Mouse (Mus musculus): ENCODE results near the gene Tmem274. TPM values are rescaled to one million over a fixed set of nuclear protein-coding genes. Genes with fewer than 3 reads are reported as not detected.
"Not testable (repeated sequence)": the region's sequence is repeated elsewhere in the genome, so short reads cannot be mapped to it uniquely, and the experiment has no call there.

The Tmem274 gene
- not detected for polyA plus RNA-seq (2012; fragmentation: generic; extraction: Trizol)
- long read RNA-seq, experiment 1 = 0 reads
- long read RNA-seq, experiment 2 = 0 reads

DNA sequence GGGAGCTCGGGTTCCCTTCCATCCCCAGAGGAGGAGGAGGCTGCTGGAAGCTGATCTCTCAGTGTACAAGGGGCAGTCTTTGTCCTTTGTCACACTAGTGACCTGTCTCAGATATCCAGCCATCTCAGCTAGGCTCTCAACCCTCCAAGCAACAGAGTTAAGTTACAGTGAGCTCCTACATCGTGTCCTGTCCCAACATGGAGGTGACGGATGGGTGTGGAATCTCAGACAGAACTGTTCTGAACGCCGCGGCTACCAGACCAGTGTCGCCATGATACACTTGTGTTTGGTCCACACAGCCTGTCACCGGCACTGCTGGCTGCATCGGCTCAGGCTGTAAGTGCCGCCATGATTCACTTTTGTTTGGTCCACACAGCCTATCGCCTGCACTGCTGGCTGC lies at the start of gene Tmem274:
Gene Tmem274 (plus strand): TSS at position 301 of the 400 bp plus-strand sequence.
- no peaks in the 10 kb centered on the region for H3K27me3 ChIP-seq (ENCODE audit: control insufficient read depth, insufficient read depth, insufficient read length)
- H3ac ChIP-seq (ENCODE audit: control insufficient read depth, insufficient read length, low read depth) = no peak within 1 kb of the TSS
- H3K79me2 ChIP-seq (ENCODE audit: control insufficient read depth, insufficient read depth) = no peaks in the 10 kb centered on the region
- TF ChIP-seq CTCF (IDR thresholded peaks at IDR 0.05; ENCODE audit: control insufficient read depth, insufficient read depth, insufficient read length) = no peak
- TF ChIP-seq USF1 (IDR thresholded peaks at IDR 0.05; ENCODE audit: low read depth) = no peak
- no peak for TF ChIP-seq MAX (IDR thresholded peaks at IDR 0.05)
- TF ChIP-seq CEBPB (IDR thresholded peaks at IDR 0.05; ENCODE audit: low read depth) = no peak
- no peak for TF ChIP-seq FOSL1 (IDR thresholded peaks at IDR 0.05; ENCODE audit: insufficient read depth, low read length, poor library complexity, severe bottlenecking)
- no peak for TF ChIP-seq MYOG (IDR thresholded peaks at IDR 0.05; ENCODE audit: control insufficient read depth, extremely low read depth, insufficient read length)
- no peak for TF ChIP-seq MYOD1 (IDR thresholded peaks at IDR 0.05; ENCODE audit: control insufficient read depth, insufficient read length, low read depth)
- no peaks in the 10 kb centered on the region for H3K79me3 ChIP-seq (ENCODE audit: low read depth)
- H3K36me3 ChIP-seq (ENCODE audit: control insufficient read depth, insufficient read depth) = no peaks in the 10 kb centered on the region
- H3K4me3 ChIP-seq (ENCODE audit: insufficient read depth, poor library complexity, severe bottlenecking) = no peak within 1 kb of the TSS

DNA sequence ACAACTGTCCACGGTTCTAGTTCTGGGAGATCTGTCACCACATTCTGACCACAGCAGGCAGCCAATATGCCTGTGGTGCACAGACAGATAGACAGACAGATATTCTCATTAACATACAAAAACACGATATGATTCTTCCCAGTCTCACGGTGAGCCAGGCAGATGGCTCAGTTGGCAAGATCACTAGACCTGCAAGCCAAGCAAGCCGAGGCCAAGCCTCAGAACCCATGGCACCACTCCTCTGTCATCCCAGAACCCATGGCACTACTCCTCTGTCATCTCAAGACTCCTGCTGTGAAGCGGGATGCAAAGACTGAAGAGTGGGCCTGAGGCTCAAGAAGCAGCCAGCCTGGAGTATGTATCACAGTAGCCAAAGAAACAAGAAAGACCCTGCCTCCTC lies 47.6 kb upstream of the Tmem274 start:
- Histone ChIP-seq H3K4me3 (ENCODE audit: insufficient read depth, poor library complexity, severe bottlenecking) (no peak overlapping the region), H3K79me3 (ENCODE audit: low read depth) (peaks cover 12% of the 10 kb centered on the region), H3ac (ENCODE audit: control insufficient read depth, insufficient read length, low read depth) (no peak overlapping the region), H3K79me2 (ENCODE audit: control insufficient read depth, insufficient read depth) (peaks cover 18% of the 10 kb centered on the region), H3K27me3 (ENCODE audit: control insufficient read depth, insufficient read depth, insufficient read length) (no peaks in the 10 kb centered on the region), H3K36me3 (ENCODE audit: control insufficient read depth, insufficient read depth) (no peaks in the 10 kb centered on the region)
- no peak for TF ChIP-seq MAX (IDR thresholded peaks at IDR 0.05)
- TF ChIP-seq USF1 (IDR thresholded peaks at IDR 0.05; ENCODE audit: low read depth) = no peak
- TF ChIP-seq MYOG (IDR thresholded peaks at IDR 0.05; ENCODE audit: control insufficient read depth, extremely low read depth, insufficient read length) = no peak
- TF ChIP-seq MYOD1 (IDR thresholded peaks at IDR 0.05; ENCODE audit: control insufficient read depth, insufficient read length, low read depth) = no peak
- no peak for TF ChIP-seq FOSL1 (IDR thresholded peaks at IDR 0.05; ENCODE audit: insufficient read depth, low read length, poor library complexity, severe bottlenecking)
- TF ChIP-seq CTCF (IDR thresholded peaks at IDR 0.05; ENCODE audit: control insufficient read depth, insufficient read depth, insufficient read length) = no peak
- no peak for TF ChIP-seq CEBPB (IDR thresholded peaks at IDR 0.05; ENCODE audit: low read depth)

DNA sequence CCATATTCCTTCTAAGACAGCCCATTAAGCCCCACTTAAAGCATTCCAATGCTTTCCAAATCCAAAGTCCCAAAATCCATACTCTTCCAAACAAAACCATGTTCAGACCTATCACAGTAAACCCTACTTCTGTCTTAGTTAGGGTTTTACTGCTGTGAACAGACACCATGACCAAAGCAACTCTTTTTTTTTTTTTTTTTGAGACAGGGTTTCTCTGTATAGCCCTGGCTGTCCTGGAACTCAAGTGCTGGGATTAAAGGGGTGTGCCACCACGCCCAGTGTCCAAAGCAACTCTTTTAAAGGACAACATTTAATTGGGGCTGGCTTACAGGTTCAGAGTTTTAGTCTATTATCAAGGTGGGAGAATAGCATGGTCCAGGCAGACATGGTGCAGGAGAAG lies 45.3 kb upstream of the Tmem274 start:
- H3K36me3 ChIP-seq (ENCODE audit: control insufficient read depth, insufficient read depth); H3K79me2 ChIP-seq (ENCODE audit: control insufficient read depth, insufficient read depth); H3K79me3 ChIP-seq (ENCODE audit: low read depth); H3ac ChIP-seq (ENCODE audit: control insufficient read depth, insufficient read length, low read depth); H3K4me3 ChIP-seq (ENCODE audit: insufficient read depth, poor library complexity, severe bottlenecking); H3K27me3 ChIP-seq (ENCODE audit: control insufficient read depth, insufficient read depth, insufficient read length): not testable (repeated sequence)

DNA sequence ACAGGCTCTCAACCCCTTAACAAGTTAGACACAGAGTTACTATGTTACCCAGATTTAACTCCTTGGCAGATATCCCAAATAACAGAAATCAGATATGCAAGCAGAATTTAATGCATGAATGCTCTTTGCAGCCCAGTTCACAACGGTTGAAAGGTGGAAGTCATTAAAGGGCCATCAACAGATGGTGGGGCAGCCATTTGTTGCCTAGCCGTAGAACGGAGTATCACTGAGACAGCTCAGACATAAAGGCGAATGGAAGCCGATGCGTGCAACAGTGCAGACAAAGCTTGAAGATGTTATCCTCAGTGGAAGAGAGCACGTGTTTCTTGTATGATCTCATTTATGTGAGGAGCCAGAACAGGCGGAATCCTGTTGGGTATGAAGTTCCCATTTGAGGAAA lies 36.6 kb upstream of the Tmem274 start:
- Histone ChIP-seq H3K27me3 (ENCODE audit: control insufficient read depth, insufficient read depth, insufficient read length) (no peaks in the 10 kb centered on the region), H3ac (ENCODE audit: control insufficient read depth, insufficient read length, low read depth) (no peak overlapping the region)
- TF ChIP-seq MAX (IDR thresholded peaks at IDR 0.05) = no peak

DNA sequence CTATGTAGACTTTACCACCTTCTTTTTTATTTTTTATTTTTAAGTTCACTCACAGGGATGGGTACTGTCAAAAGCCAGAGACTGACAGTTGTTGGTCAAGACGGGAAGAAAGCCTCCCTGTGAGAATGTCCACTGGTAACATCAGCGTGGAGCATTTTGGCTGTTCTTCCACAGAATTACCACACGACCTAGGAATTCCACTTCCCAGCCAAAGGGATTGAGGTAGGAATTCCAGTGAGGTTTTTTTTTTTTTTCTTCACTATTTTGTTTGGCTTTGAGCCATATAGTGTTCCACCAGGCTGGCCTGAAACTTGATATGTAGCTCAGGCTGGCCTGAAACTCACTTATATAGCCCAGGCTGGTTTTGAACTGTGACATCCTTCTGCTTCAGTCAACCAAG lies 34.7 kb upstream of the Tmem274 start:
- H3K79me3 ChIP-seq (ENCODE audit: low read depth) = no peaks in the 10 kb centered on the region
- no peak overlapping the region for H3K4me3 ChIP-seq (ENCODE audit: insufficient read depth, poor library complexity, severe bottlenecking)
- no peaks in the 10 kb centered on the region for H3K79me2 ChIP-seq (ENCODE audit: control insufficient read depth, insufficient read depth)
- TF ChIP-seq FOSL1 (IDR thresholded peaks at IDR 0.05; ENCODE audit: insufficient read depth, low read length, poor library complexity, severe bottlenecking) = no peak
- no peak for TF ChIP-seq CTCF (IDR thresholded peaks at IDR 0.05; ENCODE audit: control insufficient read depth, insufficient read depth, insufficient read length)
- TF ChIP-seq MYOG (IDR thresholded peaks at IDR 0.05; ENCODE audit: control insufficient read depth, extremely low read depth, insufficient read length) = no peak
- TF ChIP-seq CEBPB (IDR thresholded peaks at IDR 0.05; ENCODE audit: low read depth) = no peak
- TF ChIP-seq MYOD1 (IDR thresholded peaks at IDR 0.05; ENCODE audit: control insufficient read depth, insufficient read length, low read depth) = no peak
- no peak for TF ChIP-seq USF1 (IDR thresholded peaks at IDR 0.05; ENCODE audit: low read depth)
- no peak for TF ChIP-seq MAX (IDR thresholded peaks at IDR 0.05)
- no peaks in the 10 kb centered on the region for H3K27me3 ChIP-seq (ENCODE audit: control insufficient read depth, insufficient read depth, insufficient read length)
- H3ac ChIP-seq (ENCODE audit: control insufficient read depth, insufficient read length, low read depth) = no peak overlapping the region
- no peaks in the 10 kb centered on the region for H3K36me3 ChIP-seq (ENCODE audit: control insufficient read depth, insufficient read depth)

More for the DNA sequence above, 36.6 kb upstream of the Tmem274 start:
- H3K4me3 ChIP-seq (ENCODE audit: insufficient read depth, poor library complexity, severe bottlenecking) = no peak overlapping the region
- H3K79me2 ChIP-seq (ENCODE audit: control insufficient read depth, insufficient read depth) = no peaks in the 10 kb centered on the region
- no peaks in the 10 kb centered on the region for H3K79me3 ChIP-seq (ENCODE audit: low read depth)
- H3K36me3 ChIP-seq (ENCODE audit: control insufficient read depth, insufficient read depth) = no peaks in the 10 kb centered on the region

DNA sequence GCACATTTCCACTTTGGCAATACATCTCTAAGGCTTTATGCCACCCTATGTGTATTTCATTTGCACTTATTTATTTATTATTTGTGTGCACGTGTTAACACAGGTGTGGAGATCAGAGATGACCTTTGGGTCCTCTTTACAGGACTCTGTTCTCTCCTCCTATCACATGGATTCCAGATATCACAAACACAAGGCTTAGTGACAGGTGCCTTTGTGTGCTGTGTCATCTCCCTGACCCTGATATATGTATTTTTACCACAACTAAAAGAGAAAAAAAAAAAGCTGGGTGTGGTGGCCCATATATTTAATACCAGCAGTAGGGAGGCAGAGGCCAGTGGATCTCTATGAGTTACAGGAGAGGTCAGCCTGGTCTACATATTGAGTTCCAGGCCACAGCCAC lies 32.7 kb upstream of the Tmem274 start:
- Histone ChIP-seq H3K36me3 (ENCODE audit: control insufficient read depth, insufficient read depth) (no peaks in the 10 kb centered on the region), H3K79me2 (ENCODE audit: control insufficient read depth, insufficient read depth) (no peaks in the 10 kb centered on the region), H3ac (ENCODE audit: control insufficient read depth, insufficient read length, low read depth) (no peak overlapping the region), H3K27me3 (ENCODE audit: control insufficient read depth, insufficient read depth, insufficient read length) (no peaks in the 10 kb centered on the region), H3K4me3 (ENCODE audit: insufficient read depth, poor library complexity, severe bottlenecking) (no peak overlapping the region), H3K79me3 (ENCODE audit: low read depth) (no peaks in the 10 kb centered on the region)
- TF ChIP-seq MYOG (IDR thresholded peaks at IDR 0.05; ENCODE audit: control insufficient read depth, extremely low read depth, insufficient read length) = no peak
- no peak for TF ChIP-seq USF1 (IDR thresholded peaks at IDR 0.05; ENCODE audit: low read depth)
- no peak for TF ChIP-seq MYOD1 (IDR thresholded peaks at IDR 0.05; ENCODE audit: control insufficient read depth, insufficient read length, low read depth)
- TF ChIP-seq FOSL1 (IDR thresholded peaks at IDR 0.05; ENCODE audit: insufficient read depth, low read length, poor library complexity, severe bottlenecking) = no peak
- TF ChIP-seq MAX (IDR thresholded peaks at IDR 0.05) = no peak
- TF ChIP-seq CTCF (IDR thresholded peaks at IDR 0.05; ENCODE audit: control insufficient read depth, insufficient read depth, insufficient read length) = no peak
- no peak for TF ChIP-seq CEBPB (IDR thresholded peaks at IDR 0.05; ENCODE audit: low read depth)

Measured in C2C12 (cell line).